Mouse (Mus musculus) small intestine, adult 2 months (tissue): ENCODE measurements around the gene 1700014D04Rik.

Experiments
- CTCF ChIP-seq: fragments of 200-500 bp; IDR thresholded peaks from 2 replicates; pipeline ENCODE4 v1.5.1; 2012; ENCODE audit warnings: low read depth, mild to moderate bottlenecking, control low read depth, inconsistent platforms, low read length, moderate library complexity, mixed read lengths; ENCODE audit not compliant: insufficient replicate concordance, insufficient read length; ENCODE audit errors: extremely low read depth
- POLR2A ChIP-seq: fragments of 200-500 bp; IDR thresholded peaks from 2 replicates; pipeline ENCODE4 v1.6.1; 2012; ENCODE audit warnings: low read depth, mild to moderate bottlenecking, control low read depth, inconsistent platforms, low read length, moderate library complexity

DNA sequence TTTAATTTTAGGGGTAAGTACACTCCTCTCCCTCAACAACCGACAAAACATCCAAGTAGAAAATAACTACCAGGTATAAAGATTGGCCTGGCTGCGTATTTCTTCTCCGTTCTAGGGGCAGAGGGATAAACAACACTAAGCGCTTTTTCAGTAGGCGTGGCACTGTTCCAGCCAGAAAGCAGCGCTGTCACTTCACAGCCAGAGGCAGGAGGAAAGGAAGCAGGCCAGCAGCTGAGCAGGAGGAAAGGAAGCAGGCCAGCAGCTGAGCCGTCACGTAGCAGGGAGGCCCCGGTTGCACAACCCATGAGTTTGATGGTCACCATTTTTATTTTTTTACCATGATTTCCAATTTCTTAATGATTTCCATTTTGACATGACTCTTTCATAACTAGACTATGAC, 24.7 kb upstream of the 1700014D04Rik start:
- no peak for TF ChIP-seq CTCF
- TF ChIP-seq POLR2A, result no peak
